Mouse (Mus musculus) heart, postnatal 25 days (tissue): ENCODE measurements at regions not wholly inside any gene's neighbourhood (a gene's known extent, or its start where the extent isn't known, plus 50 kb on each side); places are given as distances from the start of the nearest gene placed in this dataset.

ENCODE experiments used
- DNase-seq: peaks from one replicate; pipeline ENCODE4 v3.0.0; 2022; ENCODE audit warnings: low spot score
- intact Hi-C: fragments of 180-260 bp; cut with DNase I; formaldehyde crosslinking; loops from one replicate; pipeline ENCODE4 v1.15.1; 2025

DNA sequence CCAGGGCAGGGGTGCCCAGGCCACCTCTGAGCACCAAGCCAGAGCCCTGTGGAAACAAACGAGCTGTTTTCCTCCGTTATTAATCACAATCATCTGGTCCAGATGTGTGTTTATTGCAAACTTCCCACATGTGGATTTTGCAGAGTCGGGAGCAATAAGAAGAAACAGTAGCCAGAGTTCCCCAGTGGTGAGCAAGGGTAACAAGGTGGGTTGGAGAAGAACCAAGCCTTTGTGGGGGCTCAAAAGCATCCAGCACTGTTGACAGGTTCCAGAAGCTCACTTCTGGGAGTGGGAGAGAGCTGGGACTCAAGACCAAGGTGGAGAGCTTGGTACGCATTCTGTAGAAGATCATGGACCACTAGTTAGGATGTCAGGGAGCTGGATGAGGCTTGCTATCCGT is 63.6 kb downstream of the Hif1an start:
- intact Hi-C loops, result no loop called here
- DNase-seq, result no peak

DNA sequence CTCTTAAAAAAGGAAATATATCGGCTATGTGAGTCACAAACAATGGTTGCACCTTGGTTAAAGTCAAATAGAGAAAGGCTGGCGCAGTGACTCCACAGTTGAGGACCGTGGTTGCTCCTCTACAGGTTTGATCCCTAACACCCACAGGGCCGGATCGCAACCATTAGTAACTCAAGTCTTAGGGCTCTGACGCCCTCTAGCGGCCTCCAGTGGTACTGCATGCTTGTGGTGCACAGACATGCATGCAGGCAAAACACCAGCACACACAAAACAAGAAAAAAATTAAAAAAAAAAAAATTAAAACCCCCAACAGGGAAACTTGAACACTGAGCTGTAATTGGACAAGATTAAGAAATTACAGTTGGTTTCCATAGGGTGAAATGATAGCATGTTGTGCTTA is 67.1 kb downstream of the Hif1an start:
- no peak for DNase-seq

DNA sequence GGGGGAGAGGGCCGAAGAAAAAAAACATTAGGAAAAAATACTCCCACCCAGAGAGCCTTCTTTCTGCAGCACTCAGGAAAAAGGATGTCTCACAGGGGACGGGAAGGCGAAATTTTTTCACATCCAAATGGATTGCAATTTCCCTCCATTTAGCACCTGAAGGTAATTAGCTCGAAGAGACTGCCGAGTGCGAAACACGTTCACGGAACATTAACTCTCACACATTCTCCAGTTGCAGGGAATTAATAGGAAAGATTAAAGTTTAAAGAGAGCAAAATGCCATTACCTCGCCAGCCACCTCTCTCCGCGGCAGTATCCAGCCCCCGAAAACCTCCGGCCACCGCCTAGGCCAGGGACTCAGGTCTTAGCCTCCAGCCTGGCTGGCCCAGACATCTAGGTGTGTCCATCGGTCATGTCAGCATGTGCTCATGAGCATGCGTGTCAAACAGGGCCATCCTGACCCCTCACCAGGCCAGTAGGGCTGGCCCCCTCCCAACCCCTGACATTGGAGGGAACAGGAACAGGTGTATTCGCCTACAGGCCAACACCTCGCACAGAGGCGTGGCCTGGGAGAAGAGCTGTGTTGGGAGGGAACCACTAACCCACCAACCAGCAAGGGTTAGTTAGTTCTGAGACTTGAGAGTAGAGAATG is 68.8 kb downstream of the Hif1an start:
- no peak for DNase-seq
- intact Hi-C loops, result no loop called here

More for the DNA sequence above, 67.1 kb downstream of the Hif1an start:
- intact Hi-C loops, result no loop called here

DNA sequence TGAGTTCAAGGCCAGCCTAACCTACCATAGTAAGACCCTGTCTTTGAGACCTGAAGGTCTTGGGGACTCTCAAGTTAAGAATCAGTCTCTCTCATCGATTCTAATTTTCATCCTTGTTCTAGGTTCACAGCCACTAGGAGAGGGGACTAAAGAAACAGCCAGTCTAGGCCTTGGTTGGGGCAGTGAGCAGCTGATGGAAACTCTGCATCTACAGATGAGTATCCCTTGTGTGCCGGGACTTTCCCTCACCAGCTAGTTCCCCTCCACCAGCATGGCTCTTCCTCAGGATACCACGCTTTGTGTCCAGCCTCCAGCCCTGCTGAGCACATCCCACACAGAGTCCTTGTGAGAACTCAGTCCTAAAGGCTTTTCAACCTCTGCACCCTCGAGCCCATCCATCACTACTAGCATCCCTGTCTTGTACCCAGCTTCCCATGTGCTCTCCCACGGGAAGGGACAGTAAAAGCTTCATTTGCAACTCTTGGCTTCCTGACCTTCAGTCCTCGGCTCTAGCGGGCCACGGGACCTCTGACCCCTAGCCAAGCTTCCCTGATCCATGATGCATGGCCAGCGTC is 74.6 kb downstream of the Hif1an start:
- DNase-seq, result no peak
- intact Hi-C loops, result no loop called here

DNA sequence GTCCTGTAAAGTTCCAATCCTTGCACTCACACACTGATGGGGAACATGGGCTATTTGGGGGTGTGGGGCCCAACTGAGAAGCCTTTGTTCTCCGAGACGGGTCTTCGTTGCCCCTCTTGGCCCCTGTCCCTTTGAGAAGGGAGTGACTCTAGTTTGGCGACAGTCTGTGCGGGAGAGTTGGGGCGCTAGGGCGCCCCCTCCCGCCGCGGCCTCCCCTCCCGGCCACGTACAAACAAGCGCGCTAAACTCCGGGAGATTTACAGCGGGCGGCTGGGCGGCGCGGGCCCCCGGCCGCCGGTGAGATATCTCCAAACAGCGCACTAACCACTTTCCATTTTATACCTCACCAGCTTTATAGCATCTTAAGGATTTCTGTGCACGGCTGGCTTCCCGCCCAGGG is 77.4 kb downstream of the Hif1an start:
- intact Hi-C loops, result no loop called here
- no peak for DNase-seq

DNA sequence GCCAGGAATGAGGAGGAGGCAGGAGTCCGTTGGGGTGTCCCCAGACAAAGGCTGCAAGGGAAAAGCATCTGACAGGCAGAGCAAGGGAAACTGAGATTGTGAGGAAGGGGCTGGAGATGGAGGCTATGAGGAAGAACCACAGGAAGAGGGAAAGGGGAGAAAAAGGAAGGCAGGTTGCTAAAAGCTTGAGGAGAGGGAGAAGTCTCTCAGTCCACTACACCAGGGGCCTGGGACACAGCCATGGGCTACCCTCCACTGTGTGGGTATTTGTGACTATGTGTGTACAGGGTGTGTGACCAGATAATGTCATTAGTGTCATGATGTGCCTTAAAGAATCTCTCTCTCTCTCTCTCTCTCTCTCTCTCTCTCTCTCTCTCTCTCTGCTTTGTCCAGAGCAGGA is 77.9 kb downstream of the Hif1an start:
- DNase-seq, result no peak
- intact Hi-C loops, result no loop called here

DNA sequence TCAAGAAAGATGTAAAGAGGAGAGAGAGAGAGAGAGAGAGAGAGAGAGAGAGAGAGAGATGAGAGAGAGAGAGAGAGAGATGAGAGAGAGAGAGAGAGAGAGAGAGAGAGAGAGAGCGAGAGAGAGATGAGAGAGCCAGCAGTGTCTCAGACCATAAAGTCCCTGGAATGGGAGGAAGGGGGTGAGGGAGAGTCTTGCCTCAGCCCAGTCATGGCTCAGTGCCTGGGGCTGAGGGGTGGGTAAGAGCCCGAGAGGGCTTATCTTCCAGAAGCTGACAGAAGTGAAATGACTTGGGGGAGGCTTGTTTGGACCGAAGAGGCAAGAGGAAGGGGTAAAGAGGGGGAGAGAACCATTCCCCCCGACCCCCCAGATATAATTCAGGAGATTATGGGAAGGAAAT is 79.6 kb downstream of the Hif1an start:
- no peak for DNase-seq
- intact Hi-C loops, result no loop called here

DNA sequence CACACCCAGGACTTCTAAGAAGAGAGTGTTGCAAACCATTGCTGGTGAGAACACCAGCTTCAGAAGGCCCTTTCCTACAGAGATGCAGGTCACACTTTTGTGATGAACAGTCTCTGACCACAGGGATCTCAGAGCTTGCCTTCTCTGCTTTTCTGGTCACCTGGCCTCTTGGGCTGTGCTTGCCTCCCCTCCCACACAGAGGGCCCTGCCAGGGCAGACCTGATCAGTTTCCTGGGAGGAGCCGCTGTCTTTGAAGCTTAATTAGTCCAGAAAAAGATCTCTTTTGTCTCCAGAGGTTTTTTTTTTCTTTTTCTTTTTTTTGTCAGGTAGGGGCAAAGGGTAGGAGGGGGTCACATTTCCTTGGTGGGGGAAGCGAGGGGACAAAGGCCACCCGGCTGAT is 81.7 kb downstream of the Hif1an start:
- intact Hi-C loops, result no loop called here
- DNase-seq, result no peak

DNA sequence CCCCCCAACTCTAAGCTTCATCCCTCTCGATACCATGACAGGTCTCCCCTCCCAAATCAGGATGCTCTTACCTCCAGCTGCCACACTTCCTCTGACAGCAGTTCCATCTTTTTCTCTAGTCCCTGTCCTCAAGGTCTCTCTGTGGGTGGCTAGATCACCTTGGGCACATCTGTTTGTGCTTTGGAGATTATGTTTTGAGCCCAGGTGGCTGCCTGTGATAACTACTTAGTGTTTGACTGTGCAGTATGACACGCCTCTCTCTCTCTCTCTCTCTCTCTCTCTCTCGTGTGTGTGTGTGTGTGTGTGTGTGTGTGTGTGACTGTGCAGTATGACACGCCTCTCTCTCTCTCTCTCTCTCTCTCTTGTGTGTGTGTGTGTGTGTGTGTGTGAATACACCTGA is 82.3 kb downstream of the Hif1an start:
- no peak for DNase-seq
- intact Hi-C loops, result no loop called here

DNA sequence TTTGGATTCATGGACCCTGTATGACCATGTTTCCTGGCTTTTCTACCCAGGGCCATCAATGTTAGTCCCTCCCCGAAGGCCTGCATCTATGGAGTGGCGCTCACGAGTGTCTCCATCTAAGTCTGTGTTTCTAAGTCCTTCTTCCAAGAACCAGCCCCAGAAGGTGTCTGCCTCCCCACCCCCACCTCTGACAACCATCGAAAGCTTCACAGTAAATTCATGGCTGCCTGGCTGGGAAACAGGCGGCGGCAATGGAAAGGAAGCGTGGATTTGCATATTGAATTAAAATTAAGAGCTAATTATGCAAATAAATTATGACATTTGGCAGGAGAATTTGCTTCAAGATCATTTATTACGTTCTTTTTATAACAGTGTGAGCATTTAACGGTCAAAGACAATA is 83.9 kb downstream of the Hif1an start:
- DNase-seq, result no peak
- intact Hi-C loops, result no loop called here

DNA sequence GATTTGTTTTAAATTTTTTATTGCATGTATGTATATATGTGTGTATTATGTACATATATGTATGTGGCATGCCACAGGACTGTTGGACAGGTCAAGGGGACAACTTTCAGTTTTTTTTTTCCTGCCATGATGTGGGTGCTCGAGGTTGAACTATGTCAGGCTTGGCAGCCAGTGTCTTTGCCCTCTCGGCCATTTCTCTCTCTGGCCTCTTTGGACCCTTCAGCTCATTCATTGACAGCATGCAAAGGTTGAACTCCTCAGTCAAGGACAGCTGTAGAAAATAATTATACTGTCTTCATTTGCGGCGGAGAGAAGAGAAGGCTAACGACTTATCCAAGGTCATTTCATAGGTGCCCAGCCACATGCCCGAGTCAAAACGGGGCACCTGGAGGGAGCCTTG is 86.6 kb downstream of the Hif1an start:
- DNase-seq, result no peak
- intact Hi-C loops, result no loop called here

DNA sequence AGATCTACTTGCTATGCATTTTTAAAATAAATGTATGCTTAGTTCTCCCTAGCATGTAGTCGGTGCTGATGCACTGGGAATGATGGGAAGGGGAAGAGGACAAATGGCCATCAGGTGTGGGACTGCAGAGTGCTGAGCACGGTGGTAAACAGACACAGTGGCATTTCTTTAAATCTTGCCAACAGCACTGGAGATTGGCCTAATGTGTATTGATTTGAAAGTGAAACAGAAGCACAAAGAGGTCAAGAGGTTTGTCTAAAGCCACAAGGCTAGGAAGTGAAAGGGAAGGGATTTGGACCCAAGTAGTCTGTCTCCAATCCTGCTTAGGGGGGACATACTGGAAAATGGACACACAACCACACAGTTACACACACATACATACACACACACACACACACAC is 88.2 kb downstream of the Hif1an start:
- intact Hi-C loops, result loop anchor here (2.0 kb wide), 1 partner anchor 238 kb away; no protein-coding TSS in a partner anchor

DNA sequence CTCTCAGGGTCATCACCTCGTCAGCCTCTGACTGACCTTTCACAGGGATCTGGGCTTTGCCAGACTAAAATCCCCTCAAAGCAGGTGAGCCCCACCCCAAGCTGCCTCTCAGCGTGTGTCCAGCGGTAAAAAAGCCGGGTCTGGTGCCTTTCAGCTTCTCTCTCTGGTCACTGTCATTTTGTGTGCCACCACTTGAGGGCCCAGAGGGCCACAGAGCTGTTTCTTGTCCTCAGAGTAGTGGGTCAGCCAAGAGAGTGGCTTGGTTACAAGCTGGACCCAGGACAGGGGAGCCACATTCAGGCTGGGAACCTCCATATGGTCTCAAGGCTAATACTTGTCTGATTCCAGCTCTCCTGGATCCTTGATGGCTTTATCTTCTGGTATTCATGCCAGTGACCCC is 89.0 kb downstream of the Hif1an start:
- no peak for DNase-seq
- intact Hi-C loops, result loop anchor here (2.0 kb wide), 1 partner anchor 237 kb away; no protein-coding TSS in a partner anchor

More for the DNA sequence above, 88.2 kb downstream of the Hif1an start:
- DNase-seq, result no peak

DNA sequence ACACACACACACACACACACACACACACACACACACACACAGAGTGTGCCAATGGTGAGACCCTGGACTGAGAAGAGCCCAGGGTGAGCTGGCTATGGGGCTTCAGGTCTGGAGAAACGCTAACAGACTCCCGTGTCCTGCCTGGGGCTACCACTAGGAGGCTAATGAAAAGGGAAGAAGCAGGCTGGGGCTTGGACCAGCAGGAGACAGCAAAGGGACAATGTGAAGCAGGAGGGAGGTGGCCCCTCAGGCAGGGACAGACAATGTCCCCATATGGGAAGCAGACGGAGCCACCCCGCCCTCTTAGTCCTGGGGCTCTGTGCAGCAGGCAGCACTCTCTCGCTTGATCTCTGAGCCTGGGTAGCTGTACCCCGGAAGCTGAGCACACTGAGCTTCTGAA is 93.1 kb downstream of the Hif1an start:
- DNase-seq, result no peak
- intact Hi-C loops, result loop anchor here (5.0 kb wide), 1 partner anchor 97 kb away; no protein-coding TSS in a partner anchor

DNA sequence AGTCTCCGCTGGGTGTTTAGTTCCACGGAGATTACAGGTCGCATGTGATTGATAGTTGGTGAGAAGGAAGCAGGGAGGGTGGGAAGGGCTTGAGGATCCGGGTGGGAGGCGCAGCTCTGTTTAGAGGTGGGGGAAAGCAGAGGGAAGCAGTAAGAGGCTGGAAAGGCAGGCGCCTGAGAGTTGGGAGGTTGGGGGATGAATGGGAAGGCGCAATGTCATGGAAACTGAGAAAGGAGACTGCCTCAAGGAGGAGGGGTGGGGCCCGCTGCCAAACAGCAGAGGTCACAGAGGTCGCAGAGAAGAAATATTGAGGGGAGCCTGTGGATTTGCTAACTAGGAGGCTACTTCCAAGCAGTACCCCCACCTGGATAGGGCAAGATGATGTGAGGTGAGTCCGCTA is 96.5 kb upstream of the Pax2 start:
- no peak for DNase-seq
- intact Hi-C loops, result loop anchor here (5.0 kb wide), 1 partner anchor 93 kb away; no protein-coding TSS in a partner anchor

DNA sequence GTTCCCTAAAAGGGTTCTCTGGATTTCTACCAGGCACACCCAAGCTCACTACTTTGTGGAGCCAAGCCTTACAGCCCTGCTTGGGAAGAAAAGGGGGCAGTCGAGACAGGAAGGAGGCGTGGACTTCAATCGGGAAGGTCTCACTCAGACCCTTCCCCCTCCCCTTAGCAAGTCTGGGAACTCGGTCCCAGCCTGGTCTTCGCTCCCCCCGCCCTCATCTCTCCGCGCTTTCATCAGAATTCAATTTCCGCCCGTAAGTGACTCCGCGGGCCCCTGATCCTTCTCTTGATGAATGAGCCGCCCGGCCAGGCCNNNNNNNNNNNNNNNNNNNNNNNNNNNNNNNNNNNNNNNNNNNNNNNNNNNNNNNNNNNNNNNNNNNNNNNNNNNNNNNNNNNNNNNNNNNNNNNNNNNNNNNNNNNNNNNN is 86.3 kb upstream of the Pax2 start:
- intact Hi-C loops, result no loop called here
- no peak for DNase-seq

DNA sequence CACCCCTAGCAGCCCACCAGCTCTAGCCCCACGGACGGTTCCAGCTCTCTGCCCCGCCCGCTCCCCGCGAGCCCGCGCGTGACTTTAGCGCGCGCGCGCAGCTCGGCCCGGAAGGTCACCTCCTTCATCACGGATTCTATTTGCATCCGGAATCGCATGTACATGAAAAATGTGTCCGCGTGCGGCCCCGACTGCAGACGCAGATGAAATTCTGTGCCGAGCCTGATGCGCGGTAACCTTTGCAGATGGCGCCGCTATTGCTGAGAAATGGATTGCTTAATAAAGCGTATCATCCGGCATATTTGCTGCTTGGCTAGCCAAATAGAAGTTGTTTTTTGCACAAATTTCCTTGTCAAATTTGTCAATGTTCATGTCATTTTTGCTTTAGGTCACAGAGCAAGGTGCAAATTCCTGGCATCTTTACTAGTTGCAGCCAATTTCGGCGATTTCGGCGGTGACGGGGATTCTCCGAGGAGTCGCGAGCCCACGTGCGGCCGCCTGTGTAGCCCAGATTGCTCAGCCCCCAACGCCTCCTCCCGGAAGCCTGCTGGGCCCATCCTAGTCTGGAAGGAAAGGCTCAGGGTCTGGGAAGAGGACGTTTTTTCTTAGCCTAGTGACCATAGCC is 81.1 kb upstream of the Pax2 start:
- DNase-seq, result no peak
- intact Hi-C loops, result no loop called here

DNA sequence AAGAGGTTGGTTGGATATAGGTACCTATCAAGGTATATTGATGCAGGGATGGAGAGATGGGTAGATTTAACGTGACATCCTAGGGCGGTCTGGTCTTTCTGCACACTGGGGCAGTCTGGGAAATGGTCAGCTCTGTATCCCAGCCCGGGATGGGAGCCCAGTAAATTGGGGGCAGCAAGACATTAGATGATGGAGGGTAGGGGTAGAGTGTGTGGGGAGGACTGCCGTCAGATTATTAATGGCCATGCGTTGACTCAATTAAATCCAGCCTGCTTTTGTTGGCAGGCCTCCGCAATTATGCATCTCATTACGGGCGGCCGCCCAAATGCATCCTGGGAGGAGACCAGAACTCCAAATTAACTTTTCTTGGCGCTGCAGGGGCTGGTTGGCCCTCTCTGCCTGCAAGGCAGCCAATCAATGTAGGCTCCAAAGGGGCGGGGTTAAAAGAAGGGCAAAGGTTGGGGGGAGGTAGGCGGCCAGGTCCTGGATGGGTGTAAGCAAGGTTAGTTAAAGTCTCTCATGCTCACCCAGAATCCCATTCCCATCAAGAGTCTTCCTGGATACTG is 79.2 kb upstream of the Pax2 start:
- no peak for DNase-seq
- intact Hi-C loops, result no loop called here

DNA sequence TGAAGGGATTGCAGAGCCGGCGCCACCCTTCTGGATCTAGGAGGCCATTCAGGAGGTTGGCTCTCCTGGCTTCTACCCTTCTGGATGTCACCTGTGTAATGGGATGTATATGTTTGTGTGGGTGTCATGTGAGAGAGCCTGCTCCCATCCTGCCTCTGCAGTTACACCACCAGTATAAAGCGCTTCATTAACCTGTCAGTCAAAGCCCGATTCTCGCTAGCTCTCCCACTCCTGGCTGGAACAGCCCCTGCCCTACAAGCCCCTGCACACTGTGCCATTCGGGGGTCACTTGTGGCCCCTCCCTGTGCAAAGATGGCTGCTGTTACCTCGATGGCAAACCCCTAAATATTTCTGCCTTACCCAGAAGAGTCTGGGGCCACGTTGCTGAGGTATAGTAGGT is 78.5 kb upstream of the Pax2 start:
- intact Hi-C loops, result no loop called here
- no peak for DNase-seq

DNA sequence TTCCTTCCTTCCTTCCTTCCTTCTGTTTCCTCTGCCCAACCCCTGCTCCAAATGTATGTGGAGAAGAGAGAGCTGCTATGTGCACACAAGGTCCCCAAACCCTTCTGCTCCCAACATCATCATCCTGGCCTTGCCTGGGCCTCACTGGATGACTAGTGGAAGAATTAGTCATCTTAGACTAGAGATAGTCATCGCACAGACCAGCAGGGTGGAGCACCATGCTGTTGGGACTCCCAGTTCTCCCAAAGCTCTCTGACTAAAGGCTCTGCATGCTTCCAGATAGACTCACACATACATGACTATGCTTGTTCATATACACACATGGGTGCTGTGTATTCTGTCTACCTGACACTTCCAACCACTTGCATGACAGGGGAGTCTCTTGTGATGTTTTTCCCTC is 77.2 kb upstream of the Pax2 start:
- no peak for DNase-seq
- intact Hi-C loops, result no loop called here

DNA sequence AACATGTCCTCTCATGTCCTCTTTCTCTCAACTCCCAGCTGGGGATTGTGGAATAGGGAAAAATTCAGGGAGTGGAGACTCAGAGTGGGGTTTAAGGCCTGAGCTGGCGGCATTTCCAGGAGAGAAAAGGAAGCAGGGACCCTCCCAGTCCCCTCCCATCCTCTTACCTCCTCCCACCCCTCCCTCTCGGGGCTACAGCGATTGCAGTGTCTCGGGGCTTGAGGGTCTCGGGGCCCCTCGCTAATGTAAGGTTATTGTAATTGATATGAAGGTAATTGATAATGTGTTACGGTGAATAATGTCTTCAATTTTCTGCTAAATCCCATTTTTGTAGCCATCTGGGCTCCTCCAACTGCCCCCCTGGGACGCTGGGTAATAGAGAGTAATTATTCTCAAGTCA is 74.2 kb upstream of the Pax2 start:
- intact Hi-C loops, result loop anchor here (5.0 kb wide), 1 partner anchor 71 kb away; no protein-coding TSS in a partner anchor
- no peak for DNase-seq
